Mouse (Mus musculus) liver, embryonic 16.5 days (tissue): Measurements from ENCODE around the gene Cmas. TPM values are rescaled to one million over a fixed set of nuclear protein-coding genes. Genes with fewer than 3 reads are reported as not detected.

ENCODE experiments used
- ATAC-seq: fragments of 200-750 bp; cut with Nextera tagmentation; 2 replicates; pipeline ENCODE4 v1.8.0; 2017; ENCODE audit warnings: low read depth, mild to moderate bottlenecking, moderate number of reproducible peaks, moderate library complexity
- H3K27ac ChIP-seq: fragments of 300-500 bp; sonication (generic); 2 replicates; pipeline ENCODE4 v1.5.1; 2014; ENCODE audit warnings: mild to moderate bottlenecking, low read length
- H3K27me3 ChIP-seq: fragments of 300-500 bp; sonication (generic); 2 replicates; pipeline ENCODE4 v1.6.1; 2014; ENCODE audit warnings: low read depth, low read length, mixed read lengths; ENCODE audit not compliant: control insufficient read depth, insufficient read depth
- H3K36me3 ChIP-seq: fragments of 300-500 bp; sonication (generic); 2 replicates; pipeline ENCODE4 v1.6.1; 2014; ENCODE audit warnings: mild to moderate bottlenecking; ENCODE audit not compliant: control insufficient read depth, insufficient read depth
- H3K4me1 ChIP-seq: fragments of 300-500 bp; sonication (generic); 2 replicates; pipeline ENCODE4 v1.6.1; 2014; ENCODE audit warnings: low read depth, low read length, mixed read lengths; ENCODE audit not compliant: control insufficient read depth
- H3K4me2 ChIP-seq: fragments of 300-500 bp; sonication (generic); 2 replicates; pipeline ENCODE4 v1.6.1; 2014; ENCODE audit warnings: low read depth, low read length, mixed read lengths
- H3K4me3 ChIP-seq: fragments of 300-500 bp; sonication (generic); 2 replicates; pipeline ENCODE4 v1.5.1; 2014; ENCODE audit warnings: low read depth, mild to moderate bottlenecking, low read length
- H3K9ac ChIP-seq: fragments of 300-500 bp; sonication (generic); 2 replicates; pipeline ENCODE4 v1.6.1; 2014; ENCODE audit warnings: low read depth, low read length
- H3K9me3 ChIP-seq: fragments of 300-500 bp; sonication (generic); replicated peaks from 2 replicates; pipeline ENCODE4 v1.6.1; 2016; ENCODE audit warnings: low read length; ENCODE audit not compliant: control insufficient read depth
- WGBS: fragments of 180-500 bp; shearing (Covaris S2); extraction: QIAGEN DNeasy Blood & Tissue Kit; methylation state at CpG from one replicate; pipeline ENCODE4 v1.1.7; 2014; ENCODE audit not compliant: insufficient replicate concordance; 5-methylcytosine and 5-hydroxymethylcytosine counted together
- polyA plus RNA-seq: library from polyadenylated mRNA; unstranded; fragments of >200 nt; fragmentation: Nextera tagmentation; extraction: Ambion mirVana; gene quantifications from 2 replicates; pipeline ENCODE4 v1.2.1, GENCODE M21; 2015

The Cmas gene
- polyA plus RNA-seq, 1 experiment from 2014 or later: 159 TPM

- H3K36me3 ChIP-seq: peaks cover 8% of the 10 kb centered on the region; the same call in 1 of the 2 replicates
- H3K9me3 ChIP-seq: no peaks in the 10 kb centered on the region
- H3K9ac ChIP-seq: no peak overlapping the region
- H3K27ac ChIP-seq: no peak overlapping the region
- H3K4me1 ChIP-seq: no peaks in the 10 kb centered on the region
- H3K4me2 ChIP-seq: no peak overlapping the region
- H3K27me3 ChIP-seq: no peaks in the 10 kb centered on the region
- 71% methylated on average over 4 of the region's 4 CpGs for WGBS
- no peak overlapping the region for H3K4me3 ChIP-seq
- no peak for ATAC-seq
Observed at GRCm38 (mm10) chr6:142780574-142781033, 24.1 kb downstream of the Cmas start.

GRCm38 (mm10) chr6:142781286-142781685, 24.8 kb downstream of the Cmas start:
- Histone ChIP-seq H3K9me3 (no peaks in the 10 kb centered on the region), H3K4me1 (no peaks in the 10 kb centered on the region), H3K36me3 (0 out of 2 replicates have a peak, but pooled peaks cover 3% of the 10 kb centered on the region), H3K4me3 (no peak overlapping the region), H3K27ac (no peak overlapping the region), H3K4me2 (no peak overlapping the region), H3K9ac (no peak overlapping the region), H3K27me3 (no peaks in the 10 kb centered on the region)
- WGBS: 82% methylated on average over 7 of the region's 7 CpGs
- no peak for ATAC-seq

- Histone ChIP-seq H3K4me1 (no peaks in the 10 kb centered on the region), H3K9ac (no peak overlapping the region), H3K4me2 (no peak overlapping the region), H3K9me3 (no peaks in the 10 kb centered on the region), H3K36me3 (no peaks in the 10 kb centered on the region), H3K27ac (no peak overlapping the region), H3K27me3 (no peaks in the 10 kb centered on the region), H3K4me3 (no peak overlapping the region)
- ATAC-seq: peak; percentile 41; the same call in 1 of the 2 replicates
- WGBS: 19% methylated on average over 4 of the region's 4 CpGs
Observed at GRCm38 (mm10) chr6:142785343-142785742, 28.9 kb downstream of the Cmas start.

- H3K27ac ChIP-seq: no peak overlapping the region
- H3K36me3 ChIP-seq: no peaks in the 10 kb centered on the region
- H3K4me2 ChIP-seq: no peak overlapping the region
- no peaks in the 10 kb centered on the region for H3K9me3 ChIP-seq
- H3K4me3 ChIP-seq: no peak overlapping the region
- 79% methylated on average over 21 of the region's 21 CpGs for WGBS
- no peak overlapping the region for H3K9ac ChIP-seq
- no peaks in the 10 kb centered on the region for H3K4me1 ChIP-seq
- no peaks in the 10 kb centered on the region for H3K27me3 ChIP-seq
- no peak for ATAC-seq
Observed at GRCm38 (mm10) chr6:142786106-142786505, 29.6 kb downstream of the Cmas start.

- H3K4me2 ChIP-seq: no peak overlapping the region
- WGBS: 58% methylated on average over 18 of the region's 18 CpGs
Observed at GRCm38 (mm10) chr6:142788042-142788987, 31.8 kb downstream of the Cmas start.

GRCm38 (mm10) chr6:142789736-142790135, 33.2 kb downstream of the Cmas start:
- no peaks in the 10 kb centered on the region for H3K4me1 ChIP-seq
- ATAC-seq: no peak
- H3K9me3 ChIP-seq: no peaks in the 10 kb centered on the region
- H3K4me2 ChIP-seq: no peak overlapping the region
- 78% methylated on average over 10 of the region's 10 CpGs for WGBS
- no peak overlapping the region for H3K9ac ChIP-seq
- H3K27me3 ChIP-seq: no peaks in the 10 kb centered on the region
- no peaks in the 10 kb centered on the region for H3K36me3 ChIP-seq
- no peak overlapping the region for H3K4me3 ChIP-seq
- no peak overlapping the region for H3K27ac ChIP-seq

More at GRCm38 (mm10) chr6:142788042-142788987, 31.8 kb downstream of the Cmas start:
- Histone ChIP-seq H3K36me3 (no peaks in the 10 kb centered on the region), H3K4me3 (no peak overlapping the region), H3K27ac (no peak overlapping the region), H3K4me1 (no peaks in the 10 kb centered on the region), H3K9me3 (no peaks in the 10 kb centered on the region), H3K9ac (no peak overlapping the region), H3K27me3 (no peaks in the 10 kb centered on the region)
- ATAC-seq: no peak; the same call in 1 of the 2 replicates

GRCm38 (mm10) chr6:142792241-142792968, 35.9 kb downstream of the Cmas start:
- Histone ChIP-seq H3K27me3 (no peaks in the 10 kb centered on the region), H3K4me1 (no peaks in the 10 kb centered on the region), H3K9me3 (no peaks in the 10 kb centered on the region), H3K27ac (no peak overlapping the region), H3K4me3 (no peak overlapping the region), H3K4me2 (no peak overlapping the region), H3K36me3 (no peaks in the 10 kb centered on the region), H3K9ac (no peak overlapping the region)
- 20% methylated on average over 13 of the region's 13 CpGs for WGBS
- ATAC-seq: no peak

GRCm38 (mm10) chr6:142793468-142793867, 37.0 kb downstream of the Cmas start:
- no peaks in the 10 kb centered on the region for H3K4me1 ChIP-seq
- no peaks in the 10 kb centered on the region for H3K9me3 ChIP-seq
- H3K27me3 ChIP-seq: no peaks in the 10 kb centered on the region
- H3K4me2 ChIP-seq: no peak overlapping the region
- H3K36me3 ChIP-seq: no peaks in the 10 kb centered on the region
- no peak overlapping the region for H3K27ac ChIP-seq
- H3K9ac ChIP-seq: no peak overlapping the region
- no peak for ATAC-seq
- WGBS: 61% methylated on average over 7 of the region's 7 CpGs
- H3K4me3 ChIP-seq: no peak overlapping the region
